Mouse (Mus musculus): ENCODE results near the gene Edem3.
"Not testable (repeated sequence)": the region's sequence is repeated elsewhere in the genome, so short reads cannot be mapped to it uniquely, and the experiment has no call there.

The Edem3 gene

GRCm38 (mm10) chr1:151752946-151753345 is 2.2 kb upstream of the Edem3 start:
- DNase-seq (ENCODE audit: low spot score) = no peak

DNA sequence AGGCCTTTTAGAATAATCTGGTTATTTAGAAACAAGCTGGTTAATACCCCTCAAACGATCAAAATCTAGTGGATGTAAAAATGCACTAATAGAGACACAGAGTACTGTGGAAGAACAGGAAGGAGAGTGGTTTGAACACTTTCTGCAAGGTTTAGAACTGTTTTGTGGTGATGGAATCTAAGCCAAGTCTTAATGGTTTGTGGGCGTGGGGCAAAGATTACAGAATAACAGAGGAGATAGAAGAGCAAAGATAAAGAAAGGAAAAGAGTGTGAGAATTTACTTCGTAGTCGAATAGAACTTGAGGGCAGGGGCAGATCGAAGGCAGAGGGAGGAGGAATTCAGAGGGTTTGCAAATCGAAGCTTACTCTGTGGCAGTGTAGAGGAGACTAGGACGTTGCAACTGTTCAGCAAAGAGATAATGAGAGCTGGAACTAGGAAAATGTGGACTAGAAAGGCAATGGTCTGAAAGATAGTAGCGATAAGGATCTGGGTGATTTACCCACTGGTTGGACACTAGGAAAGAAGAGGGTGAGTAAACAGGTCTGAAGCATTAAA is 1.7 kb upstream of the Edem3 start:
- DNase-seq (ENCODE audit: low spot score) = no peak

DNA sequence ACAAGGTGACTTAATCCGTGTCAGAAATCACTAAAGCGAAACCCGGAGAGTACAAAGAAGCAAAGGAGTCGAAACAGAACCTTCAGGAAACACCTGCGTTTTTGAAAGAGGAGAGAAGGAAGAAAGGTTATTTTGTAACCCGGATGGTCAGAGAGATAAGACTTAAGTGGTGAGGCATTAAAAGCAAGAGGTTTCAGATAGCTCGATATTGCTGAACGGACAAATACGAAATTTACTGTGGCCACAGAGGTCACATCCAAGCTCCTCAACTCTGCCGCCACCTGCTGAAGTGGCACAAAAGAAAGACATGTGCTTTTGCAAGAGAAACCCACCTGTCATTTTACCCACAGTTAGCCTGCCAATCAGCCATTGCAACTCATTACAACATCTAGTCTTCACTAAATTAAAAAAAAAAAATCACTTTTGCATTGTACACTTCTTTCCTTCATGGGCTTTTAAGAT is 1.1 kb upstream of the Edem3 start:
- DNase-seq (ENCODE audit: low spot score) = no peak

GRCm38 (mm10) chr1:151755660-151756424 is 671 bp downstream of the Edem3 start:
- DNase-seq (ENCODE audit: low spot score) = no peak

GRCm38 (mm10) chr1:151756425-151756728 is 1.2 kb downstream of the Edem3 start:
- DNase-seq (ENCODE audit: low spot score) = no peak

- no peak for DNase-seq (ENCODE audit: low spot score)
Observed at GRCm38 (mm10) chr1:151758301-151758700, 3.1 kb downstream of the Edem3 start.

- DNase-seq (ENCODE audit: low spot score) = no peak
Observed at GRCm38 (mm10) chr1:151758991-151759390, 3.8 kb downstream of the Edem3 start.

GRCm38 (mm10) chr1:151764236-151764635 is 9.1 kb downstream of the Edem3 start:
- no peak for DNase-seq (ENCODE audit: low spot score)

GRCm38 (mm10) chr1:151766166-151766565 is 11.0 kb downstream of the Edem3 start:
- DNase-seq (ENCODE audit: low spot score) = no peak

DNA sequence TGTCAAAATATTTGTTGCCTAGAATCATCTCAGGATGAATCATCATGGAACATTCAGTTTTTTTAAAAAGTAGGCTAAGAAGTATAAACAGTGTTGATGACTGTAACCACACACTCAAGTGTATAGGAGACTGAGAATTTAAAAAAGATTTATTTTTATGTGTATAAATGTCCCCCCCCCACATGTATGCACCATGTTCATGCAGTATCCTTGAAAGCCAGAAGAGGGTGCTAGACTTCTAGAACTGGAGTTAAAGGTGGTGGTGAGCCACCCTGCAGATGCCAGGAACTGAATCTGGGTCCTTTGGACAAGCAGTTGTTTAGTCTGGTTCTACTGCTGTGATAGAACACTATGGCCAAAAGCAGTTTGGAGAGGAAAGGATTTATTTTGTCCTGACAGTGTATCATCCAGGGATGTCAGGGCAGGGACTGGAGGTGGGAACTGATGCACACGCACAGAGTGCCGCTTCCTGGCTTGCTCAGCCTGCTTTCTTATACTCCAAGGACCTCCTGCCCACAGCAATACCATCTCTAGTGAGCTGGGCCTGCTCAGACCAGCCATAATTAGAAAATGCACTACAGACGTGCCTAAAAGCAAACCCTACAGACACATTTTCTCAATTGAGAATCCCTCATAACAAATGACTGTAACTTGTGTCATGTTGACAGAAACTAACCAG is 11.9 kb downstream of the Edem3 start:
- DNase-seq (ENCODE audit: low spot score) = no peak

GRCm38 (mm10) chr1:151769200-151769913 is 14.2 kb downstream of the Edem3 start:
- DNase-seq (ENCODE audit: low spot score) = no peak

GRCm38 (mm10) chr1:151777616-151778015 is 22.4 kb downstream of the Edem3 start:
- DNase-seq (ENCODE audit: low spot score) = no peak

GRCm38 (mm10) chr1:151778592-151778991 is 23.4 kb downstream of the Edem3 start:
- DNase-seq (ENCODE audit: low spot score) = no peak

GRCm38 (mm10) chr1:151779306-151779705 is 24.1 kb downstream of the Edem3 start:
- DNase-seq (ENCODE audit: low spot score) = no peak

DNA sequence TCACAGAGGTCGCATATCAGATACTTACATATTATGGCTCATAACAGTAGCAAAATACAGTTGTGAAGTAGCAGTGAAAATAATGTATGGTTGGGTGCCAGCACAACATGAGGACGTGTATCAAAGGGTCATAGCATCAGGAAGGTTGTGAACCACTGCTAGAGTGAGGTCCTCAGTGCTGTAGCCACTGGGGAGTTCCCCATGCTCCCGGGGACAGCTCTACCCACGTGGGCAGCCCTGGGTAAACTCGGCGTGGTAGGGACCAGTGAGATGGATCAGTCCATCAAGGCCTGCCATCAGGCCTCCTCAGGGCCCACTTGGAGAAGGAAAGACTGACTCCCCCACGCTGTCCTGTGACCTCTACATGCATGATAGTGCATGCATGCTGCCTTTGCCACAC is 26.3 kb downstream of the Edem3 start:
- DNase-seq (ENCODE audit: low spot score) = no peak

- no peak for DNase-seq (ENCODE audit: low spot score)
Observed at GRCm38 (mm10) chr1:151783403-151783802, 28.2 kb downstream of the Edem3 start.

DNA sequence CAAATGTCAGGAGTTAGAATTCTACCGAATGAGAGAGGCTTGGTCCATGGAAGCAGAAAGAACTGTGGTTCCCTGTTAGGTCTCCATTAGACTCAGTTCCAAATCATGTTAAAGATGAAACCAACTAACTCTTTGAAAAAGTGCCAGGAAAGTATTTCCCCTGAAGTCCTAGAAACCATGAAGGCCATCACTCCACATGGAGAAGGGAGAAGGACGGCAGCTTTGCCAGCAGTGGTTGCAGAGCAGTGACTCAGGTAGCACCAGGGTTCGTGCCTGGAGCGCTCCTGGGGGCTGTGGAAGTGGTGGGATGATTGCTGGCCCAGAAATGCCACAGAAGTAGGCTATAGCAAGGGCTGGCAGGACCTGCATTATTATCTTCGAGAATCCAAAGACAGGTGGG is 31.2 kb downstream of the Edem3 start:
- no peak for DNase-seq (ENCODE audit: low spot score)

- DNase-seq (ENCODE audit: low spot score) = no peak
Observed at GRCm38 (mm10) chr1:151789136-151789535, 34.0 kb downstream of the Edem3 start.

DNA sequence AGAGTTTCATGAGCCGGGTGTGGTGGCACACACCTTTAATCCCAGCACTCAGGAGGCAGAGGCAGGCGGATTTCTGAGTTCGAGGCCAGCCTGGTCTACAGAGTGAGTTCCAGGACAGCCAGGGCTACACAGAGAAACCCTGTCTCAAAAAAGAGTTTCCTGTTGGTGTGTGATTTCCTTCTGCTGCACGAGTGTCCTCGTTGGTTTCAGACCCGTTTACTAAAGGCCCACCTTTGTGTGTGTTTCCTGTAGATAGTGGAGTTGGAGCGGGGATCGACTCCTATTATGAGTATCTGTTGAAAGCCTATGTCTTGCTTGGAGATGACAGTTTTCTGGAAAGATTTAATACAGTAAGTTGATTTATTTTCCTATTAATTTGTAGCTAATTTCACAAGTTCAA is 36.9 kb downstream of the Edem3 start:
- DNase-seq (ENCODE audit: low spot score) = not testable (repeated sequence)

DNA sequence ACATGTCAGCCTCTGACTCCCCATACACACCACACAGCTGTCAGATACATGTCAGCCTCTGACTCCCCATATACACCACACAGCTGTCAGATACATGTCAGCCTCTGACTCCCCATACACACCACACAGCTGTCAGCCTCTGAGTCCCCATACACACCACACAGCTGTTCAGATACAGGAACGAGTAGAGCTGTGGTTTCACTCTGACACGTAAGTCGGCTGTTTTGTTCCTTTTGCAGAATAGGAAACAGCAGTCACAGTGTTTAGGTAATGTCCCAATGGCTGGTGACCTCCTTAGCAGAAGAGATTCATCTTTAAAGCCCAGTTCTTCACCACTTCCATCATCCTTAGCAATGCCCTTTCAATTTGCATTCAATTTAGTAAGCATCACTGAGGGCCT is 47.6 kb downstream of the Edem3 start:
- DNase-seq (ENCODE audit: low spot score) = not testable (repeated sequence)

DNA sequence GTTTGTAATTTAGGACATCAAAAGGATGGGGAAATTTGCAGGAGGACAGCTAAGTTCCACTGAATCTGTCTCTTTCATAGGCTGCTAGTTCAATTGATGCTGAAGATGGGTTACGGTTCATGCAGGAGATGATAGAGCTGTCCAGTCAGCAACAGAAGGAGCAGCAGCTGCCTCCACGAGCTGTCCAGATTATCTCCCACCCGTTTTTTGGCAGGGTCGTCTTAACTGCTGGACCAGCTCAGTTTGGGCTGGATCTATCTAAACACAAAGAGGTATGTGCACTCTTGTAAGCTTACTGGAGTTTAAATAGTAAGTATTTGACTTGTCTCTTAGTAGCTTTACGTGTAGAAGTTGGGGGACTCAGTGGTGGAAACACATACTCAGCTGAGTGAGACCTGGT is 52.1 kb downstream of the Edem3 start:
- DNase-seq (ENCODE audit: low spot score) = no peak

- no peak for DNase-seq (ENCODE audit: low spot score)
Observed at GRCm38 (mm10) chr1:151810628-151811421, 55.7 kb downstream of the Edem3 start.
